Mouse (Mus musculus): Measurements from ENCODE around the gene Fosl1. TPM values are rescaled to one million over a fixed set of nuclear protein-coding genes. Genes with fewer than 3 reads are reported as not detected.
"Not testable (repeated sequence)": the region's sequence is repeated elsewhere in the genome, so short reads cannot be mapped to it uniquely, and the experiment has no call there.

The Fosl1 gene
- polyA plus RNA-seq, 1 experiment from 2014 or later: not detected

- ATAC-seq: peak; percentile 81
- Histone ChIP-seq H3K9ac (ENCODE audit: low read depth, low read length) (peak overlapping the region; percentile 71), H3K27me3 (replicated peaks; ENCODE audit: control insufficient read depth, insufficient read depth, low read length) (no peaks in the 10 kb centered on the region), H3K4me2 (ENCODE audit: low read length) (peak overlapping the region; percentile 81), H3K36me3 (ENCODE audit: control insufficient read depth, insufficient read depth, low read length) (peaks cover 23% of the 10 kb centered on the region), H3K4me1 (ENCODE audit: control insufficient read depth, insufficient read depth, low read depth, low read length) (peaks cover 31% of the 10 kb centered on the region), H3K9me3 (ENCODE audit: control insufficient read depth, low read length) (no peaks in the 10 kb centered on the region), H3K4me3 (ENCODE audit: low read length) (peak overlapping the region; percentile 57), H3K27ac (ENCODE audit: low read depth, low read length) (peak overlapping the region; percentile 99)
- WGBS: under 1% methylated on average over 25 of the region's 26 CpGs
These were observed 41.7 kb downstream of the Fosl1 start for GRCm38 (mm10) chr19:5488878-5489571.

GRCm38 (mm10) chr19:5489721-5490120 lies 42.4 kb downstream of the Fosl1 start:
- Histone ChIP-seq H3K4me2 (ENCODE audit: low read length) (peak overlapping the region; percentile 51), H3K4me1 (ENCODE audit: control insufficient read depth, insufficient read depth, low read depth, low read length) (peaks cover 31% of the 10 kb centered on the region), H3K27ac (ENCODE audit: low read depth, low read length) (peak overlapping the region; percentile 99), H3K4me3 (ENCODE audit: low read length) (peak overlapping the region; percentile 99), H3K36me3 (ENCODE audit: control insufficient read depth, insufficient read depth, low read length) (peaks cover 28% of the 10 kb centered on the region)
- not testable (repeated sequence) for H3K27me3 ChIP-seq (replicated peaks; ENCODE audit: control insufficient read depth, insufficient read depth, low read length); ATAC-seq; H3K9ac ChIP-seq (ENCODE audit: low read depth, low read length); H3K9me3 ChIP-seq (ENCODE audit: control insufficient read depth, low read length)
- 49% methylated on average over 10 of the region's 10 CpGs for WGBS

- Histone ChIP-seq H3K4me3 (ENCODE audit: low read length) (peak within 1 kb of the TSS; percentile 99), H3K4me2 (ENCODE audit: low read length) (peak within 1 kb of the TSS; percentile 92), H3K9me3 (ENCODE audit: control insufficient read depth, low read length) (no peaks in the 10 kb centered on the region), H3K4me1 (ENCODE audit: control insufficient read depth, insufficient read depth, low read depth, low read length) (peaks cover 31% of the 10 kb centered on the region), H3K27ac (ENCODE audit: low read depth, low read length) (peak within 1 kb of the TSS; percentile 99), H3K36me3 (ENCODE audit: control insufficient read depth, insufficient read depth, low read length) (peaks cover 27% of the 10 kb centered on the region), H3K27me3 (replicated peaks; ENCODE audit: control insufficient read depth, insufficient read depth, low read length) (no peaks in the 10 kb centered on the region), H3K9ac (ENCODE audit: low read depth, low read length) (peak within 1 kb of the TSS; percentile 96)
- peak; percentile 78 for ATAC-seq
- WGBS: under 1% methylated on average over 62 of the region's 62 CpGs
These were observed 43.1 kb downstream of the Fosl1 start, which contains the start of gene Cfl1 for GRCm38 (mm10) chr19:5490313-5490897. Cfl1 (plus strand) TSS chr19:5490455.

GRCm38 (mm10) chr19:5490898-5491708 lies 43.8 kb downstream of the Fosl1 start:
- H3K27ac ChIP-seq (ENCODE audit: low read depth, low read length): peak overlapping the region; percentile 99
- peak overlapping the region; percentile 96 for H3K9ac ChIP-seq (ENCODE audit: low read depth, low read length)
- H3K4me2 ChIP-seq (ENCODE audit: low read length): peak overlapping the region; percentile 92
- H3K4me3 ChIP-seq (ENCODE audit: low read length): peak overlapping the region; percentile 99
- peaks cover 31% of the 10 kb centered on the region for H3K4me1 ChIP-seq (ENCODE audit: control insufficient read depth, insufficient read depth, low read depth, low read length)
- H3K9me3 ChIP-seq (ENCODE audit: control insufficient read depth, low read length): no peaks in the 10 kb centered on the region
- ATAC-seq: peak; percentile 39
- under 1% methylated on average over 57 of the region's 59 CpGs for WGBS
- peaks cover 27% of the 10 kb centered on the region for H3K36me3 ChIP-seq (ENCODE audit: control insufficient read depth, insufficient read depth, low read length)
- H3K27me3 ChIP-seq (replicated peaks; ENCODE audit: control insufficient read depth, insufficient read depth, low read length): no peaks in the 10 kb centered on the region

GRCm38 (mm10) chr19:5492641-5493040 lies 45.3 kb downstream of the Fosl1 start:
- Histone ChIP-seq H3K9me3 (ENCODE audit: control insufficient read depth, low read length) (no peaks in the 10 kb centered on the region), H3K4me1 (ENCODE audit: control insufficient read depth, insufficient read depth, low read depth, low read length) (peaks cover 22% of the 10 kb centered on the region), H3K9ac (ENCODE audit: low read depth, low read length) (no peak overlapping the region), H3K27ac (ENCODE audit: low read depth, low read length) (no peak overlapping the region), H3K36me3 (ENCODE audit: control insufficient read depth, insufficient read depth, low read length) (peaks cover 27% of the 10 kb centered on the region), H3K4me2 (ENCODE audit: low read length) (no peak overlapping the region; the same call in 1 of the 2 replicates), H3K4me3 (ENCODE audit: low read length) (no peak overlapping the region), H3K27me3 (replicated peaks; ENCODE audit: control insufficient read depth, insufficient read depth, low read length) (no peaks in the 10 kb centered on the region)
- no peak for ATAC-seq
- WGBS: 90% methylated on average over 4 of the region's 4 CpGs

- H3K4me2 ChIP-seq (ENCODE audit: low read length): not testable (repeated sequence)
- peaks cover 31% of the 10 kb centered on the region for H3K36me3 ChIP-seq (ENCODE audit: control insufficient read depth, insufficient read depth, low read length)
- 53% methylated on average over 9 of the region's 9 CpGs for whole genome bisulfite sequencing
These were observed 46.0 kb downstream of the Fosl1 start for GRCm38 (mm10) chr19:5493301-5493721.

GRCm38 (mm10) chr19:5494314-5494713 lies 47.0 kb downstream of the Fosl1 start:
- WGBS: 87% methylated on average over 3 of the region's 3 CpGs
- no peak overlapping the region for H3K4me2 ChIP-seq (ENCODE audit: low read length)
- H3K36me3 ChIP-seq (ENCODE audit: control insufficient read depth, insufficient read depth, low read length): peaks cover 31% of the 10 kb centered on the region
- no peak overlapping the region for H3K27ac ChIP-seq (ENCODE audit: low read depth, low read length)
- no peak for ATAC-seq
- H3K9ac ChIP-seq (ENCODE audit: low read depth, low read length): no peak overlapping the region
- no peaks in the 10 kb centered on the region for H3K27me3 ChIP-seq (replicated peaks; ENCODE audit: control insufficient read depth, insufficient read depth, low read length)
- H3K4me1 ChIP-seq (ENCODE audit: control insufficient read depth, insufficient read depth, low read depth, low read length): peaks cover 19% of the 10 kb centered on the region
- no peak overlapping the region for H3K4me3 ChIP-seq (ENCODE audit: low read length)
- no peaks in the 10 kb centered on the region for H3K9me3 ChIP-seq (ENCODE audit: control insufficient read depth, low read length)

More at GRCm38 (mm10) chr19:5493301-5493721, 46.0 kb downstream of the Fosl1 start:
- ATAC-seq; H3K4me3 ChIP-seq (ENCODE audit: low read length); H3K27me3 ChIP-seq (replicated peaks; ENCODE audit: control insufficient read depth, insufficient read depth, low read length); H3K9me3 ChIP-seq (ENCODE audit: control insufficient read depth, low read length); H3K9ac ChIP-seq (ENCODE audit: low read depth, low read length); H3K27ac ChIP-seq (ENCODE audit: low read depth, low read length): not testable (repeated sequence)
- peaks cover 21% of the 10 kb centered on the region for H3K4me1 ChIP-seq (ENCODE audit: control insufficient read depth, insufficient read depth, low read depth, low read length)

GRCm38 (mm10) chr19:5495353-5496051 lies 48.2 kb downstream of the Fosl1 start:
- no peak overlapping the region for H3K4me3 ChIP-seq (ENCODE audit: low read length)
- H3K9me3 ChIP-seq (ENCODE audit: control insufficient read depth, low read length): no peaks in the 10 kb centered on the region
- H3K27me3 ChIP-seq (replicated peaks; ENCODE audit: control insufficient read depth, insufficient read depth, low read length): no peaks in the 10 kb centered on the region
- no peak for ATAC-seq
- peaks cover 16% of the 10 kb centered on the region for H3K4me1 ChIP-seq (ENCODE audit: control insufficient read depth, insufficient read depth, low read depth, low read length)
- H3K36me3 ChIP-seq (ENCODE audit: control insufficient read depth, insufficient read depth, low read length): peaks cover 31% of the 10 kb centered on the region
- WGBS: 85% methylated on average over 12 of the region's 12 CpGs
- no peak overlapping the region for H3K4me2 ChIP-seq (ENCODE audit: low read length)
- no peak overlapping the region for H3K9ac ChIP-seq (ENCODE audit: low read depth, low read length)
- H3K27ac ChIP-seq (ENCODE audit: low read depth, low read length): no peak overlapping the region
